Mouse (Mus musculus) small intestine, adult 10 weeks (tissue): ENCODE measurements around the gene Ormdl3. TPM values are rescaled to one million over a fixed set of nuclear protein-coding genes. Genes with fewer than 3 reads are reported as not detected.

Experiments used
- polyA plus RNA-seq: library from polyadenylated mRNA; stranded (reverse); fragments of 350-450 nt; fragmentation: Illumina TruSeq; extraction: RNeasy Lipid Tissue Mini Kit (QIAGEN cat#74804); gene quantifications from one replicate; pipeline ENCODE4 v1.2.3, GENCODE M21; 2014; ENCODE audit warnings: low replicate concordance

Gene Ormdl3
- polyA plus RNA-seq = 5.3 TPM

DNA sequence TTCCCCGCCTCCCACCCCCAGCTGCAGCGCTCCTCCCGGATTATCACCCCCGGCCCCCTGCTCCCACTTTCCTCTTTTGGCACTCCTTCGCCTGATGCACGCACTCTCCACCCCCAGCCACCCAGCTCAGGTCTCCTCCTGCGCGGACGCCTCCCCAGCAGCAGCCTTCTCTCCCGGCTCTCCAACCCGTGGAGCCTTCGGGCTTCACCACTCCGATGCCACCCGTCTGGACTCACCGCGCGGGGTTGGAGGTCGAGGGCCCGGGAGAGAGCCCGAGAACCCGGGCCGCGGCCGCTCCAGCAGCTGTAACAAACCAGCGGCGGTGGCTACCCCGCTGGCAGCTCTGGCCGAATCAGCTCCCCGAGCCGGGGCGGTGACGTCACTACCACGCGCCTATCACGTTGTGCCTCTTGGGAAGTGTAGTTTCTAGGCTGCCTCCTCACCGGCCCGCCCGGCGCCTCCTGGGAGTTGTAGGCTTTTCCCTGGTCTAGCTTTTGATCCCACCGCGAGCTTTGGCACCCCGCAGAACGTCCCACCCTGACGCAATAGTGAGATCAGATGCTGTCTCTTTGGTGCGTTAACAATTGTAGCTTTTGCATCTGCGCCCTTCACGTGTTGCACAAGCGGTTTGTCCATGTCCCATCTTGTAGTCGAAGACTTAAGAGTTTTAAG, at the start of gene Ormdl3:
Ormdl3 (minus strand) TSS at position 477 of the 672 bp plus-strand sequence.

DNA sequence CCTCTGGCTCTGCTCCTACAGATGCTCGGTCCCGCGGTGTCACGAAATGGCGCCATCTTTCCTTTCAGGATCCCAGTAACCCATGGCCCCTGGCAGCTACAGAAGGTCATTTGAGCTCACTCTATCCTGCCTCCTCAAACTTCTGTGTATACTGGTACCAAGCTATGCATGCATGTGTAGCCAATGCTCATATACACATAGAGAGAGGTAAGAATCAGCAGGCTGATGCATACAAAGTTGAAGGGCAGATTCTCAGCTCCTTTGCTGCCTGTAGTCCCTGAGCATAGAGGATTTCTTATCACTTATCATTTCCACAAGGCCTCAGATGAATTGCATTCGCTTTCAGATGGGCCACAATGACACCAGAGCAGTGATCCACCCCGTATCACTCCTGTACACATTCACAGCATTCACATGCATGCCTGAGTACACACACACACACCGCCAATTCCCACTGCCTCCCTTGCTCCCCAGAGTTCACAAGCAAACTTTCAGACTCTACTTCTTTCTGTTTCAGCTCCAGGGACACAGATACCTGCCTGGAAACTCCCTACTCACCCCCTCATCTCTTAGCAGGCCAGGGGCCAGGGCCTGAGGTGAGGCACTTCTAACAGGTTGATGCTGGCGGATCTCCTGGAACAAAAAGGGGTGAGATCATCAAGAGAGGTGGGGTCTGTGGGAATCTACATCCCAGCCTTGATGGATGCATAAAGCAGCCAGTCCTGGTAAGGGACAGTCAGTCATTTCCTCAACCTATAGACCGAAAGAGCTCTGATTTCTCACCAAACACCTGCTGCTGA, 38.6 kb upstream of the Ormdl3 start, which contains the start of the genes Gm12355 and Gsdma3:
Gm12355 (minus strand) TSS at position 51 of the 800 bp plus-strand sequence.
Gsdma3 (plus strand) TSS at position 750 of the 800 bp plus-strand sequence.

GRCm38 (mm10) chr11:98597991-98598390, 10.8 kb upstream of the Ormdl3 start, which contains the start of gene Lrrc3c:
Gene Lrrc3c (plus strand): TSS chr11:98598291.

DNA sequence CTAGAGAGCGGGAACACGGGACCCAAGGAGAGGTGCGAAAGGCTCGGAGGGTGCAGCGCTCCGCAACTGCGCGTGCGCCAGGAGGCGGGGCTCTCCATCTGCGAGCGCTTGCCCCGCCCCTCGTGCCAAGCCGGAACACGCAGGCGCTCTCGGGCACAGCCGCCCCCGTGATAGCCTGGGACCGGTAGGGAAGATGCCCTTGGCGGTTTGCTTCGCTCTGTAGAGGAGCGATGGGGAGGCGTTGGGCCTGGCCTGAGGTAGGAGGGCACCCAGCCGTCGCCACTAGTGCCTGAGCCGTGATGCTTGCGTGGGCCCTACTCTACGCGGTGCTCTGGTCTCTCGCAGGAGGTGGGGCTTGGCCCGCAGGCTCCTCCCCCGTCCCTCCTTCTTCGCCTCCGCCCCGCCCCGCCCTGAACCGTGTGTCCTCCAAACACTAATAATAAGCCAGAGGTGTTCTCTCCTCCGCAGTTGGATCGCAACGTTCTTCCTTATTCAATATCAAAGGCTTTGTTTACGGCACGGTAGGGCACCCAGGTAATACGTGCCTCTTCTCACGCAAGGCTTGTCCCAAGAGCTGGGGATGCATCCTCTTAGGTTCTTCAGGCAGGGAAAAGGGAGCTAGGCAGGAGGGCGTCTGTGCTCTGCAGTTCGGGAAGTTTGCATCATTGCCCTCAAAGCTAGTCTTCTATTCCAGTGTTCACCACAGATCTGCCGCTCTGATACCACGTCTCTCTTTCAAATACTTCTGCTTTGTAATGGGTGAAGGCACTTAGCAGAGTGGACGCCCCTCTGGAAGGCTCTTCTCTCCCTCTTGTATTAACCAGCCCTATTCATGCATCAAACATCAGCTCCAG, 36.0 kb downstream of the Ormdl3 start, which contains the start of gene Zpbp2:
Zpbp2 (plus strand) TSS at position 123 of the 854 bp plus-strand sequence.

GRCm38 (mm10) chr11:98545711-98546231, 41.4 kb downstream of the Ormdl3 start, which contains the start of gene Ikzf3:
Gene Ikzf3 (minus strand): TSS chr11:98546031.

Other genes starting within 250 kb of the Ormdl3 start
- 5.9 TPM for gene Ppp1r1b, start 239.0 kb downstream of the Ormdl3 start, polyA plus RNA-seq
- gene Stard3, start 229.0 kb downstream of the Ormdl3 start, polyA plus RNA-seq = 1.0 TPM
- not detected for gene Tcap, start 203.6 kb downstream of the Ormdl3 start, polyA plus RNA-seq
- not detected for gene Pnmt, start 200.9 kb downstream of the Ormdl3 start, polyA plus RNA-seq
- not detected for gene Pgap3, start 186.9 kb downstream of the Ormdl3 start, polyA plus RNA-seq
- gene Erbb2, start 174.9 kb downstream of the Ormdl3 start, polyA plus RNA-seq = 2.1 TPM
- gene Mien1, start 148.4 kb downstream of the Ormdl3 start, polyA plus RNA-seq = 31.8 TPM
- 2.2 TPM for gene Grb7, start 141.0 kb downstream of the Ormdl3 start, polyA plus RNA-seq
- 5.1 TPM for gene Ikzf3, start 41.3 kb downstream of the Ormdl3 start, polyA plus RNA-seq
- 1.0 TPM for gene Zpbp2, start 36.3 kb downstream of the Ormdl3 start, polyA plus RNA-seq
- not detected for gene Lrrc3c, start 10.9 kb upstream of the Ormdl3 start, polyA plus RNA-seq
- not detected for gene Gm12355, start 38.3 kb upstream of the Ormdl3 start, polyA plus RNA-seq
- gene Gsdma3, start 39.0 kb upstream of the Ormdl3 start, polyA plus RNA-seq = not detected
- gene Gsdma2, start 59.4 kb upstream of the Ormdl3 start, polyA plus RNA-seq = 0.71 TPM
- gene Gsdma, start 77.0 kb upstream of the Ormdl3 start, polyA plus RNA-seq = 0.33 TPM
- gene Psmd3, start 95.2 kb upstream of the Ormdl3 start, polyA plus RNA-seq = 9.9 TPM
- not detected for gene Csf3, start 113.9 kb upstream of the Ormdl3 start, polyA plus RNA-seq
- gene Med24, start 142.1 kb upstream of the Ormdl3 start, polyA plus RNA-seq = 0.97 TPM
- gene Thra, start 153.3 kb upstream of the Ormdl3 start, polyA plus RNA-seq = 3.7 TPM
- gene Nr1d1, start 188.0 kb upstream of the Ormdl3 start, polyA plus RNA-seq = 3.0 TPM
- 71.9 TPM for gene Msl1, start 208.1 kb upstream of the Ormdl3 start, polyA plus RNA-seq
- gene Casc3, start 217.5 kb upstream of the Ormdl3 start, polyA plus RNA-seq = 18.7 TPM
- 4.2 TPM for gene Rapgefl1, start 249.4 kb upstream of the Ormdl3 start, polyA plus RNA-seq